ENCODE assay signal across 17 mouse cellular contexts in the genomic region with DNA sequence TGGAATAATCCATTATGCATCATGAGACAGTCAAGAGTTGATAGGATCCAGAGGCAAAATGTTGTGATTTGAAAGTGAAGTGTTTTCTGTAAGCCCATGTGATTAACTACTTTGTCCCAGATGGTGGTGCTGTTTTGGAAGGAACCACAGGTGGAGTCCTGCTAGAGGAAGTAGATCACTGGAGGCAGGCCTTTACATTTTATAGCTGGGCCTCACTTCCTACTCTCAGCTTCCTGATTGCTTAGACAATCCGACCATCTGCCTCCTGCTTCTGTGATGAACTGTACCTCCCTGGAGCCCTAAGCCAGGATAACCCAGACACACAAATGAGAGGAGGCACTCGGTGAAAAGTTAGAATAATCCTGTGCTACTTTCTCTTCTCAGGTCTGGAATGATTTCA. TPM values are rescaled to one million over a fixed set of nuclear protein-coding genes. Genes with fewer than 3 reads are reported as not detected.
A peak's percentile ranks its signal among the peaks of the same experiment; 100 is the strongest.
DNase-seq lines count a peak whose midpoint lies in the region; ATAC-seq and TF ChIP-seq lines count a peak whose summit lies in the region.
"Had no signal": no experiment of that assay in that cellular context is flagged by ENCODE, and none has a peak within 500 bp of the region (broad histone marks: within the 10 kb centered on the region; RNA-seq: fewer than 3 reads in every experiment).

No protein-coding gene starts in this region.

- no peak for TF ChIP-seq EP300 in stomach, postnatal 0 days (optimal IDR thresholded peaks at IDR 0.05)

- H3K4me1 ChIP-seq in stomach, postnatal 0 days (replicated peaks; ENCODE audit: control insufficient read depth, insufficient read depth) = no peaks in the 10 kb centered on the region
- H3K4me1 ChIP-seq: hindbrain, embryonic 13.5 days; limb, embryonic 13.5 days; midbrain, embryonic 15.5 days; neural tube, embryonic 12.5 days had no signal

- H3K4me2 ChIP-seq in stomach, postnatal 0 days (replicated peaks; ENCODE audit: low read depth) = no peak overlapping the region
- H3K4me2 ChIP-seq: hindbrain, embryonic 13.5 days; limb, embryonic 13.5 days; midbrain, embryonic 15.5 days; neural tube, embryonic 12.5 days had no signal

- no peak overlapping the region for H3K27ac ChIP-seq in stomach, postnatal 0 days (replicated peaks)
- H3K27ac ChIP-seq: hindbrain, embryonic 13.5 days; limb, embryonic 13.5 days; midbrain, embryonic 15.5 days; neural tube, embryonic 12.5 days had no signal

- no peaks in the 10 kb centered on the region for H3K27me3 ChIP-seq in stomach, postnatal 0 days (ENCODE audit: control insufficient read depth, insufficient read depth, low read length)
- H3K27me3 ChIP-seq: hindbrain, embryonic 13.5 days; limb, embryonic 13.5 days; midbrain, embryonic 15.5 days; neural tube, embryonic 12.5 days had no signal

- no peaks in the 10 kb centered on the region for H3K9me3 ChIP-seq in stomach, postnatal 0 days (ENCODE audit: control insufficient read depth, low read length)
- H3K9me3 ChIP-seq: hindbrain, embryonic 13.5 days; limb, embryonic 13.5 days; midbrain, embryonic 15.5 days; neural tube, embryonic 12.5 days had no signal

- TF ChIP-seq CTCF in stomach, postnatal 0 days (IDR thresholded peaks at IDR 0.05; ENCODE audit: low read depth) = peak; percentile 21

- 62% methylated on average over 2 of the region's 2 CpGs for WGBS in stomach, postnatal 0 days

- no peaks in the 10 kb centered on the region for H3K36me3 ChIP-seq in stomach, postnatal 0 days (ENCODE audit: control insufficient read depth, insufficient read depth, low read length)
- H3K36me3 ChIP-seq: hindbrain, embryonic 13.5 days; limb, embryonic 13.5 days; midbrain, embryonic 15.5 days; neural tube, embryonic 12.5 days had no signal

- H3K4me3 ChIP-seq in stomach, postnatal 0 days (ENCODE audit: low read depth, low read length) = no peak overlapping the region
- H3K4me3 ChIP-seq: hindbrain, embryonic 13.5 days; limb, embryonic 13.5 days; midbrain, embryonic 15.5 days; neural tube, embryonic 12.5 days had no signal

- peak; percentile 46 for DNase-seq in thymus, postnatal 0 days (ENCODE audit: low spot score)
- no peak for DNase-seq in thymus, postnatal 14 days
- DNase-seq in NIH3T3 (ENCODE audit: low read depth) = peak; percentile 21
- DNase-seq in stomach, postnatal 0 days (ENCODE audit: low spot score) = no peak
- no peak for DNase-seq in heart, postnatal 36 days
- no peak for DNase-seq in gastrocnemius, adult 8-10 months (ENCODE audit: low spot score in 2 of 2)
- no peak for DNase-seq in thymus, postnatal 25 days
- DNase-seq: cerebellum, postnatal 25 days; kidney, adult 18-20 months; lung, adult 2 months; lung, postnatal 4 days; right cerebral cortex, postnatal 4 days had no signal

- H3K9ac ChIP-seq in stomach, postnatal 0 days (ENCODE audit: low read length) = no peak overlapping the region
- H3K9ac ChIP-seq: hindbrain, embryonic 13.5 days; limb, embryonic 13.5 days; midbrain, embryonic 15.5 days; neural tube, embryonic 12.5 days had no signal

- intact Hi-C loops in heart, postnatal 36 days (cut with DNase I) = loop anchor here (10.0 kb wide), 1 partner anchor 829 kb away; the partner anchor contains the start of gene Pcsk5

- ATAC-seq in hematopoietic stem cell, adult 5-6 weeks (replicated peaks in 1 of 2; ENCODE audit: insufficient read depth in 1 of 2, low FRiP score in 2 of 2, low TSS enrichment in 1 of 2, low read depth in 1 of 2, poor library complexity in 2 of 2, severe bottlenecking in 2 of 2) = peak; percentile 72 to 76; a peak in 3 of 4 replicates
- ATAC-seq in stomach, postnatal 0 days (ENCODE audit: low FRiP score, low TSS enrichment) = no peak
- ATAC-seq: midbrain, embryonic 15.5 days had no signal

RNA-seq across cellular contexts. Expression of gene Carnmt1, which starts 6.7 kb away (rescaled TPM):
- 28.8 and 30.1 TPM in 2 replicates for polyA plus RNA-seq in thymus, postnatal 0 days (2015; fragmentation: Nextera tagmentation; extraction: Ambion mirVana)
- total RNA-seq in hematopoietic stem cell, adult 5-6 weeks (2017) = 18.9 and 32.6 TPM in 2 replicates
- 18.4 and 18.6 TPM in 2 replicates for polyA plus RNA-seq in stomach, postnatal 0 days (2015; fragmentation: Nextera tagmentation; extraction: Ambion mirVana)
- total RNA-seq in heart, postnatal 36 days (2021) = 10 to 100 TPM; 32.2 to 35.5 TPM
- total RNA-seq in gastrocnemius, adult 8-10 months (2022) = 100 to 1,000 TPM; 103 to 147 (median 134) TPM

RNA-seq across cellular contexts. Expression of gene Nmrk1, which starts 32.2 kb away (rescaled TPM):
- polyA plus RNA-seq in thymus, postnatal 0 days (2015; fragmentation: Nextera tagmentation; extraction: Ambion mirVana) = 6.3 and 8.4 TPM in 2 replicates
- total RNA-seq in hematopoietic stem cell, adult 5-6 weeks (2017) = 6.4 and 13.1 TPM in 2 replicates
- 4.9 and 6.2 TPM in 2 replicates for polyA plus RNA-seq in stomach, postnatal 0 days (2015; fragmentation: Nextera tagmentation; extraction: Ambion mirVana)
- 1 to 10 TPM; 2.6 to 3.0 TPM for total RNA-seq in heart, postnatal 36 days (2021)
- total RNA-seq in gastrocnemius, adult 8-10 months (2022) = 1 to 10 TPM; 3.0 to 4.8 (median 3.6) TPM

RNA-seq across cellular contexts. Expression of gene Ostf1, which starts 32.3 kb away (rescaled TPM):
- polyA plus RNA-seq in thymus, postnatal 0 days (2015; fragmentation: Nextera tagmentation; extraction: Ambion mirVana) = 129 and 132 TPM in 2 replicates
- total RNA-seq in hematopoietic stem cell, adult 5-6 weeks (2017) = 105 and 142 TPM in 2 replicates
- 129 and 134 TPM in 2 replicates for polyA plus RNA-seq in stomach, postnatal 0 days (2015; fragmentation: Nextera tagmentation; extraction: Ambion mirVana)
- total RNA-seq in heart, postnatal 36 days (2021) = 10 to 100 TPM; 37.8 to 42.5 TPM
- total RNA-seq in gastrocnemius, adult 8-10 months (2022) = 10 to 100 TPM; 22.1 to 28.5 (median 25.5) TPM

RNA-seq across cellular contexts. Expression of gene D030056L22Rik, which starts 49.1 kb away (rescaled TPM):
- polyA plus RNA-seq in thymus, postnatal 0 days (2015; fragmentation: Nextera tagmentation; extraction: Ambion mirVana) = 39.4 and 39.7 TPM in 2 replicates
- total RNA-seq in hematopoietic stem cell, adult 5-6 weeks (2017) = 32.3 and 32.8 TPM in 2 replicates
- polyA plus RNA-seq in stomach, postnatal 0 days (2015; fragmentation: Nextera tagmentation; extraction: Ambion mirVana) = 11.4 and 12.8 TPM in 2 replicates
- 10 to 100 TPM in 1 of 2 experiments, 1 to 10 TPM in 1; 8.6 to 11.1 TPM for total RNA-seq in heart, postnatal 36 days (2021)
- total RNA-seq in gastrocnemius, adult 8-10 months (2022) = 1 to 10 TPM; 3.1 to 4.1 (median 3.3) TPM

Comparison
In these comparisons a context has a peak if more than half of its experiments do, and no peak if none do; other contexts are left out.
1. DNase-seq: peak in thymus, postnatal 0 days (single experiment) and NIH3T3 (single experiment); none in thymus, postnatal 14 days (single experiment), stomach, postnatal 0 days (single experiment), heart, postnatal 36 days (0 of 2), gastrocnemius, adult 8-10 months (0 of 2) and thymus, postnatal 25 days (single experiment).